Mouse (Mus musculus): ENCODE data around the gene Spib. TPM values are rescaled to one million over a fixed set of nuclear protein-coding genes. Genes with fewer than 3 reads are reported as not detected.

Gene Spib
- polyA plus RNA-seq, 1 experiment from 2014 or later = not detected

GRCm38 (mm10) chr7:44547725-44548124 is 15.9 kb upstream of the Spib start:
- 28% methylated on average over 5 of the region's 5 CpGs for WGBS
- Histone ChIP-seq H3K9me3 (replicated peaks) (no peaks in the 10 kb centered on the region), H3K4me3 (peak overlapping the region; percentile 67), H3K27me3 (no peaks in the 10 kb centered on the region), H3K27ac (no peak overlapping the region), H3K4me2 (peak overlapping the region; percentile 93), H3K9ac (peak overlapping the region; percentile 74), H3K36me3 (ENCODE audit: poor library complexity, severe bottlenecking) (peaks cover 39% of the 10 kb centered on the region), H3K4me1 (peaks cover 19% of the 10 kb centered on the region)
- ATAC-seq = no peak

GRCm38 (mm10) chr7:44547041-44547440 is 15.2 kb upstream of the Spib start:
- Histone ChIP-seq H3K9me3 (replicated peaks) (no peaks in the 10 kb centered on the region), H3K9ac (peak overlapping the region; percentile 74), H3K4me1 (peaks cover 15% of the 10 kb centered on the region), H3K4me3 (peak overlapping the region; percentile 67; the same call in 1 of the 2 replicates), H3K4me2 (peak overlapping the region; percentile 93), H3K36me3 (ENCODE audit: poor library complexity, severe bottlenecking) (peaks cover 41% of the 10 kb centered on the region), H3K27me3 (no peaks in the 10 kb centered on the region), H3K27ac (no peak overlapping the region)
- no peak for ATAC-seq
- WGBS = 96% methylated on average over 13 of the region's 13 CpGs

DNA sequence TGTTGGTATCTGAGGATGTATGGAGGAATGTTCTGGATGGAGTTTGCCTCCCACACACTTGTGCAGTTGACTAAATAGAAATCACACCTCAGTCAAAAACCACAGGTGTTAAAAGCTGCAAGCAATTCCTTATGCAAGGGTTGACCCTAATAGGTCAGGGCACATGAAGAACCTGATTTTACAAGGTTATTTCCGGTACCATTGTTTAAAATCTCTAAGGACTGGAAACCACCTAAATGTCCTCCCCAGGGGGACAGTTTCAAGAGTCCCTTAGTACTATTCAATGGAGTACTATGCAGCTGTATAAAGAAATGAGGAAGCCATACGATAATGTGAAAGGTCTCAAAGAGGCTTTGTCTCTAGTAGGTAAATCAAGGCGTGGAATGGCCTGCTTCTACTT is 14.4 kb upstream of the Spib start:
- Histone ChIP-seq H3K9ac (no peak overlapping the region), H3K36me3 (ENCODE audit: poor library complexity, severe bottlenecking) (peaks cover 41% of the 10 kb centered on the region), H3K9me3 (replicated peaks) (no peaks in the 10 kb centered on the region), H3K4me2 (no peak overlapping the region), H3K4me3 (no peak overlapping the region), H3K4me1 (peaks cover 15% of the 10 kb centered on the region), H3K27ac (no peak overlapping the region), H3K27me3 (no peaks in the 10 kb centered on the region)
- no peak for ATAC-seq
- WGBS = 98% methylated on average over 3 of the region's 3 CpGs

DNA sequence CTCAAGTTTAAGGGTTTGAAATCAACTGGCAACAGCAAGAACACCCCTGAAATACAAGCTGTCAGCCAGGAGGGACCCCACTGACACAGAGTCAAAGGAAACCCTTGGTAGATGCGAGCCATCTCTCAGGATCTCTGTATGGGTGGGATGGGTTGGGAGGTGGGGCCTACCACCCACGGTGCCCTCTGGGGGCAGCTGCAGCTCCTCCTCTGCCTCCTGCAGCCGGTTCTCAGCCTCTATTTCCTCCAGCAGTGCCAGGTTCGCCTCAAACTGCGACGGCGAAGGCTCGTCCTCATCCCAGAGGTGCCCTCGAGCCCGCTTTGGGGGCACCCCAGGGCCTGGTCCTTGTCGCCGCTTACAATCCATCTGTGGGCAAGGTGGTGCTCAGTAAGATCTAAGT is 11.2 kb upstream of the Spib start:
- Histone ChIP-seq H3K4me3 (no peak overlapping the region), H3K9ac (no peak overlapping the region; the same call in 1 of the 2 replicates), H3K4me1 (peaks cover 12% of the 10 kb centered on the region), H3K27me3 (no peaks in the 10 kb centered on the region), H3K9me3 (replicated peaks) (no peaks in the 10 kb centered on the region), H3K4me2 (no peak overlapping the region), H3K27ac (no peak overlapping the region), H3K36me3 (ENCODE audit: poor library complexity, severe bottlenecking) (peaks cover 53% of the 10 kb centered on the region)
- ATAC-seq = no peak
- 79% methylated on average over 12 of the region's 12 CpGs for WGBS

DNA sequence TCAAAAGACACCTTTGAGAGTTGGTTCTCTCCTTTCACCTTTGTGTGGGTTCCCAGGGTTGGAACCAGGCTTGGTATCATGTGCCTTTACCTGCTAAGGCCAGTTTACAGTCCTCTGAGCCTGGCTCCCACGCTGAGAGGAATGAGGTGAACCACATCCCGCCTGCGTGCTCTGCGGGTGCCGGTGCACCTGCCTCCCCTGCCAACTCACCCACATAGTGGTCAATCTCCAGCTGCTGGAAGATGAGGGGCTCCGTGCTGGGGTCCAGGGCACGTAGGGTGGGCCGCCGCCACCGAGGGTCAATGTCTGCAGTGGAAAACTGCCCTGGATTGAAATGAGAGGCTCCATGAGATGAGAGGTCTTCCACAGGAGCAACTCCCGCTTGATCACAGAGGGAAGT is 10.7 kb upstream of the Spib start:
- H3K4me2 ChIP-seq = no peak overlapping the region
- H3K4me3 ChIP-seq = no peak overlapping the region
- no peak overlapping the region for H3K9ac ChIP-seq
- peaks cover 58% of the 10 kb centered on the region for H3K36me3 ChIP-seq (ENCODE audit: poor library complexity, severe bottlenecking)
- ATAC-seq = no peak
- WGBS = 97% methylated on average over 11 of the region's 11 CpGs
- H3K27me3 ChIP-seq = no peaks in the 10 kb centered on the region
- H3K27ac ChIP-seq = no peak overlapping the region
- no peaks in the 10 kb centered on the region for H3K9me3 ChIP-seq (replicated peaks)
- peaks cover 7% of the 10 kb centered on the region for H3K4me1 ChIP-seq

GRCm38 (mm10) chr7:44538756-44539624 is 7.1 kb upstream of the Spib start:
- Histone ChIP-seq H3K36me3 (ENCODE audit: poor library complexity, severe bottlenecking) (peaks cover 91% of the 10 kb centered on the region), H3K4me1 (no peaks in the 10 kb centered on the region), H3K4me2 (no peak overlapping the region), H3K27me3 (no peaks in the 10 kb centered on the region), H3K4me3 (no peak overlapping the region), H3K27ac (no peak overlapping the region), H3K9me3 (replicated peaks) (no peaks in the 10 kb centered on the region), H3K9ac (no peak overlapping the region)
- no peak for ATAC-seq
- WGBS = 93% methylated on average over 41 of the region's 41 CpGs

DNA sequence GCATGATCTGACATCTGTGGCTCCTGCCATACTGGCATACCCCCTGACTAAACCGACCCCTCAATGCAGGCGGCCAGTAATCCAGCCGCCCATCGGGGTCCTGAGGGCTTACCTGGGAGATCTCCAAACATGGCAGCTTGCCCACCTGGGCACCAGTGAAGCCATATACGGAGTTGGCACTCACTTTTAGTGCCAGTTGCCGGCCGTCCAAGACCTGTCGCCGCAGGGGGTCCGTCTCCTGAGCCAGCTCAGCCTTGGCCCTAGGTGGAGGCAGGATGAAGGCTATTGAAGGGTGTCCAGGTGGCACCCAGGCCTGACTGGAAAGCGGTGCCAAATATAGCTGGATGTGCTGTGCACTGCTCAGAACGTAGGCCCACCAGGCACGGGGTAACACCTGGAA is 5.6 kb upstream of the Spib start:
- no peak overlapping the region for H3K4me2 ChIP-seq
- H3K36me3 ChIP-seq (ENCODE audit: poor library complexity, severe bottlenecking) = peaks cover 100% of the 10 kb centered on the region
- WGBS = 93% methylated on average over 13 of the region's 13 CpGs
- no peaks in the 10 kb centered on the region for H3K27me3 ChIP-seq
- ATAC-seq = no peak
- no peaks in the 10 kb centered on the region for H3K9me3 ChIP-seq (replicated peaks)
- no peak overlapping the region for H3K9ac ChIP-seq
- H3K27ac ChIP-seq = no peak overlapping the region
- no peaks in the 10 kb centered on the region for H3K4me1 ChIP-seq
- no peak overlapping the region for H3K4me3 ChIP-seq

- Histone ChIP-seq H3K9me3 (replicated peaks) (no peaks in the 10 kb centered on the region), H3K4me1 (no peaks in the 10 kb centered on the region), H3K27ac (no peak overlapping the region), H3K4me3 (no peak overlapping the region), H3K36me3 (ENCODE audit: poor library complexity, severe bottlenecking) (peaks cover 99% of the 10 kb centered on the region), H3K27me3 (no peaks in the 10 kb centered on the region), H3K9ac (0 out of 2 replicates have a peak overlapping the region, but pooled peaks have one; percentile 21), H3K4me2 (no peak overlapping the region)
- WGBS = 90% methylated on average over 7 of the region's 7 CpGs
- no peak for ATAC-seq
Observed at GRCm38 (mm10) chr7:44537009-44537408, 5.1 kb upstream of the Spib start.

GRCm38 (mm10) chr7:44536590-44536968 is 4.7 kb upstream of the Spib start:
- H3K36me3 ChIP-seq (ENCODE audit: poor library complexity, severe bottlenecking) = peaks cover 95% of the 10 kb centered on the region
- no peak overlapping the region for H3K4me2 ChIP-seq
- no peak overlapping the region for H3K9ac ChIP-seq
- H3K9me3 ChIP-seq (replicated peaks) = no peaks in the 10 kb centered on the region
- no peak for ATAC-seq
- H3K4me1 ChIP-seq = no peaks in the 10 kb centered on the region
- no peak overlapping the region for H3K4me3 ChIP-seq
- no peak overlapping the region for H3K27ac ChIP-seq
- no peaks in the 10 kb centered on the region for H3K27me3 ChIP-seq
- 79% methylated on average over 6 of the region's 6 CpGs for WGBS

DNA sequence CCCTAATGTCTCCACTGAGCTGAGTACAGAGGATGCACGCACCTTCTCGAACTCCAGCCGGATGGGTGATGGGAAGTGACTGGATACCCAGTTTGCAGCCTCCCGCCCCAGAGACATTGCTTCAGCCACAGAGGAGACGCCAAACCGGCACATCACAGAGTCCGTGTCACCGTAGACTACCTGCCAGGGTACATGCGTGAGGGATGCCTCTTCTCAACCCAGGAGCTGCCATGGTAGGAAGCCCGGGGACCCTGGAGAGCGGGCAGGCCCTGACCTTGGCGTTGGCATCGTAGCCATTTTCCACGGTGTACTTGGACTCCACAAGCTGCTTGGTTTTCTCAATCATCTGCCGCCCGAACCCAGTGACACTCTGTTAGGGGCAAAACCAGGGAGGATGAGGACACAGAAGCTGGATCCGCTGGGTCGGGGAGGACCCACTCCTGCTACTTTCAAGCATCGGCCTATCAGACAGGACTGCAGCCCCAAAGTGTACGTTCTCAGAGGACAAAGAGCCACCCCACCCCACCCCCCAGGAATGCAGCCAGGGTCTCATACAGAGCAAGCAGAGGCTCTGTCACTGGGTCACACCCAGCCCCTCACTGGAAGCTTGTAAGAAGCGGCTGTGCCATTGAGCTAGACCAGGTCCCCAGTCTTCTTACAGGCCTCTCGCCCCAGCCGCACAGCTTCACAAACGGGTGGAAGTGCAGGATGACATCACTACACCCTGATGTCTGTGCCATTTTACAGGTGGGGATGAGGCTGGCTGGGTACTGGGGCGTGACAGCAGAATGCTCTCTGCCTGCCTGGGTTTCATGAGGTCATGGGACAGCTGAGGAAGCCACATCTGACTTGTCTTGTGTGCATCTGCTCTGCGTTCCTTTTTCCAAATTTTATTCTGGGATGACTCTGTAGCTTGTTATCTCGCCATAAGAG is 4.1 kb upstream of the Spib start:
- Histone ChIP-seq H3K27me3 (no peaks in the 10 kb centered on the region), H3K4me1 (no peaks in the 10 kb centered on the region), H3K36me3 (ENCODE audit: poor library complexity, severe bottlenecking) (peaks cover 88% of the 10 kb centered on the region), H3K4me3 (no peak overlapping the region), H3K27ac (no peak overlapping the region), H3K9me3 (replicated peaks) (no peaks in the 10 kb centered on the region), H3K4me2 (no peak overlapping the region), H3K9ac (no peak overlapping the region)
- ATAC-seq = no peak
- WGBS = 94% methylated on average over 27 of the region's 27 CpGs

GRCm38 (mm10) chr7:44534656-44535441 is 3.0 kb upstream of the Spib start:
- ATAC-seq = no peak
- Histone ChIP-seq H3K4me1 (no peaks in the 10 kb centered on the region), H3K4me3 (no peak overlapping the region), H3K4me2 (no peak overlapping the region), H3K9ac (no peak overlapping the region), H3K27ac (no peak overlapping the region), H3K36me3 (ENCODE audit: poor library complexity, severe bottlenecking) (peaks cover 77% of the 10 kb centered on the region), H3K27me3 (no peaks in the 10 kb centered on the region), H3K9me3 (replicated peaks) (no peaks in the 10 kb centered on the region)
- WGBS = 90% methylated on average over 19 of the region's 19 CpGs
